Mouse (Mus musculus) CH12.LX (cell line): ENCODE results near the gene Ifna2. TPM values are rescaled to one million over a fixed set of nuclear protein-coding genes. Genes with fewer than 3 reads are reported as not detected.

Experiments
- DNase-seq: peaks from one replicate; pipeline ENCODE4 v3.0.0-alpha.2; 2013; ENCODE audit errors: extremely low read depth
- H3K27ac ChIP-seq: 2 replicates; pipeline ENCODE4 v1.5.1; 2012; ENCODE audit warnings: low read depth, mild to moderate bottlenecking, control low read depth, moderate library complexity; ENCODE audit not compliant: insufficient read depth
- H3K27me3 ChIP-seq: replicated peaks from 2 replicates; pipeline ENCODE3; 2012; ENCODE audit warnings: inconsistent platforms
- H3K36me3 ChIP-seq, 2 experiments: replicated peaks in 1 of 2; 2 replicates each; pipeline versions ENCODE3 to v1.6.1; 2012; ENCODE audit warnings: inconsistent platforms in 1 of 2, low read length in 1 of 2, mild to moderate bottlenecking in 1 of 2, mixed read lengths in 1 of 2, moderate library complexity in 1 of 2; ENCODE audit not compliant: control insufficient read depth in 1 of 2, insufficient read depth in 1 of 2
- H3K4me1 ChIP-seq, 2 experiments: 2 replicates each; pipeline ENCODE4 v1.6.1; 2012; ENCODE audit warnings: inconsistent platforms in 1 of 2, moderate library complexity in 1 of 2; ENCODE audit not compliant: insufficient read depth in 2 of 2, control insufficient read depth in 1 of 2
- H3K4me2 ChIP-seq: 2 replicates; pipeline ENCODE4 v1.6.1; 2012; ENCODE audit warnings: low read depth, mild to moderate bottlenecking, control low read depth; ENCODE audit not compliant: poor library complexity, insufficient read depth, severe bottlenecking
- H3K4me3 ChIP-seq, 3 experiments: fragments of 150-350 bp in 1 of 3; sonication (generic) in 1 of 3; replicated peaks in 1 of 3; 2 replicates each; pipeline versions ENCODE3 to v1.5.1; 2011 to 2012; ENCODE audit warnings: low read depth in 2 of 3, low read length in 2 of 3, mild to moderate bottlenecking in 2 of 3, moderate library complexity in 2 of 3, control low read depth in 1 of 3, improper control_type of control experiment in 1 of 3, inconsistent platforms in 1 of 3, mixed read lengths in 1 of 3; ENCODE audit not compliant: poor library complexity in 1 of 3
- H3K79me2 ChIP-seq: replicated peaks from 2 replicates; pipeline ENCODE4 v1.6.1; 2012; ENCODE audit warnings: mild to moderate bottlenecking, moderate library complexity; ENCODE audit not compliant: control insufficient read depth, poor library complexity, insufficient read depth, severe bottlenecking; ENCODE audit errors: extremely low read depth
- H3K9ac ChIP-seq: 2 replicates; pipeline ENCODE4 v1.6.1; 2012; ENCODE audit warnings: low read depth, mild to moderate bottlenecking, control low read depth, moderate library complexity; ENCODE audit not compliant: insufficient read depth
- H3K9me3 ChIP-seq: replicated peaks from 2 replicates; pipeline ENCODE3; 2012; ENCODE audit warnings: low read length, inconsistent platforms, mixed read lengths
- BHLHE40 ChIP-seq: IDR thresholded peaks from 2 replicates; pipeline ENCODE4 v1.6.1; 2011; ENCODE audit warnings: mild to moderate bottlenecking, low read depth, low read length, improper control_type of control experiment
- CHD1 ChIP-seq: IDR thresholded peaks from 2 replicates; pipeline ENCODE4 v1.6.1; 2012; ENCODE audit warnings: low read depth, low read length, improper control_type of control experiment, inconsistent platforms
- CHD2 ChIP-seq: IDR thresholded peaks from 2 replicates; pipeline ENCODE4 v1.6.1; 2011; ENCODE audit warnings: low read length, improper control_type of control experiment
- CTCF ChIP-seq, 2 experiments: IDR thresholded peaks in 1 of 2; conservative IDR thresholded peaks in 1 of 2; 2 replicates each; pipeline ENCODE4 v1.5.1; 2011 to 2012; ENCODE audit warnings: low read depth in 2 of 2, low read length in 2 of 2, improper control_type of control experiment in 1 of 2, inconsistent platforms in 1 of 2, mild to moderate bottlenecking in 1 of 2, moderate library complexity in 1 of 2
- E2F4 ChIP-seq: IDR thresholded peaks from 2 replicates; pipeline ENCODE4 v1.6.1; 2011; ENCODE audit warnings: low read depth, low read length, improper control_type of control experiment; ENCODE audit not compliant: insufficient replicate concordance
- ETS1 ChIP-seq: conservative IDR thresholded peaks from 2 replicates; pipeline ENCODE4 v1.6.1; 2012; ENCODE audit warnings: low read depth, mild to moderate bottlenecking, inconsistent platforms, low read length, improper control_type of control experiment, moderate library complexity
- GABPA ChIP-seq: IDR thresholded peaks from 2 replicates; pipeline ENCODE4 v1.6.1; 2012; ENCODE audit warnings: low read depth, low read length, improper control_type of control experiment, inconsistent platforms; ENCODE audit not compliant: insufficient replicate concordance
- HCFC1 ChIP-seq: IDR thresholded peaks from 2 replicates; pipeline ENCODE4 v1.6.1; 2012; ENCODE audit warnings: low read depth, mild to moderate bottlenecking, inconsistent platforms, low read length, improper control_type of control experiment
- IRF4 ChIP-seq: IDR thresholded peaks from 2 replicates; pipeline ENCODE4 v1.6.1; 2014; ENCODE audit warnings: low read depth, mild to moderate bottlenecking, inconsistent platforms, low read length, improper control_type of control experiment
- JUN ChIP-seq: IDR thresholded peaks from 2 replicates; pipeline ENCODE4 v1.6.1; 2011; ENCODE audit warnings: low read depth, mild to moderate bottlenecking, low read length, improper control_type of control experiment, moderate library complexity; ENCODE audit not compliant: insufficient read depth
- NELFE ChIP-seq: IDR thresholded peaks from 2 replicates; pipeline ENCODE4 v1.6.1; 2011; ENCODE audit warnings: low read depth, low read length, improper control_type of control experiment
- PAX5 ChIP-seq: IDR thresholded peaks from 2 replicates; pipeline ENCODE4 v1.6.1; 2012; ENCODE audit warnings: low read length, inconsistent platforms, mixed read lengths
- RAD21 ChIP-seq: IDR thresholded peaks from 2 replicates; pipeline ENCODE4 v1.6.1; 2011; ENCODE audit warnings: low read depth, mild to moderate bottlenecking, low read length, improper control_type of control experiment, moderate library complexity
- RCOR1 ChIP-seq: conservative IDR thresholded peaks from 2 replicates; pipeline ENCODE4 v1.6.1; 2012; ENCODE audit warnings: low read depth, mild to moderate bottlenecking, inconsistent platforms, low read length, improper control_type of control experiment
- SIN3A ChIP-seq: IDR thresholded peaks from 2 replicates; pipeline ENCODE4 v1.6.1; 2012; ENCODE audit warnings: low read length, improper control_type of control experiment, inconsistent platforms
- USF2 ChIP-seq: conservative IDR thresholded peaks from 2 replicates; pipeline ENCODE4 v1.6.1; 2011; ENCODE audit warnings: low read depth, low read length, improper control_type of control experiment
- dilution Hi-C: fragments of 300-500 bp; cut with MboI; formaldehyde crosslinking; loops from 2 replicates; pipeline ENCODE4 v1.14.3; 2020; ENCODE audit warnings: low sequenced_read_pairs; ENCODE audit not compliant: extremely low pct_unique_long_range_greater_than_20kb, extremely low pct_ligation_motif_present
- in situ Hi-C: fragments of 300-500 bp; cut with MboI; formaldehyde crosslinking; loops from 3 replicates; pipeline ENCODE4 v1.14.3; 2019; ENCODE audit warnings: low sequenced_read_pairs, low pct_ligation_motif_present, low pct_unique_long_range_greater_than_20kb, mixed read lengths
- polyA plus RNA-seq: library from polyadenylated mRNA; unstranded; fragments of >175 nt; gene quantifications from 2 replicates; pipeline ENCODE4 v1.2.1, GENCODE M21; 2012; ENCODE audit warnings: low read depth; ENCODE audit not compliant: insufficient read length
- total RNA-seq, 2 experiments: library from RNA; depleted of rRNA; stranded (reverse); fragments of 300-350 nt in 1 of 2; fragments of >200 nt in 1 of 2; gene quantifications; 2 replicates each; pipeline ENCODE4 v1.2.3; 2012 to 2014

The Ifna2 gene
- total and polyA plus RNA-seq, 3 experiments, result not detected

- TF ChIP-seq IRF4, result peak; percentile 7; the same call in 1 of the 2 replicates
- TF ChIP-seq JUN, result no peak
- TF ChIP-seq CHD2, result peak; percentile 72
- TF ChIP-seq CHD1, result no peak
- TF ChIP-seq PAX5, result no peak
- TF ChIP-seq USF2, result no peak
- TF ChIP-seq RCOR1, result no peak
- no peak for TF ChIP-seq E2F4
- no peak for TF ChIP-seq CTCF (conservative IDR thresholded peaks at IDR 0.05 in 1 of 2, IDR thresholded peaks at IDR 0.05 in 1 of 2; ENCODE audit: low read depth in 2 of 2, low read length in 2 of 2)
- TF ChIP-seq GABPA, result no peak
- no peak for TF ChIP-seq RAD21
- peak; percentile 76 for TF ChIP-seq NELFE
- peak; percentile 33; the same call in 1 of the 2 replicates for TF ChIP-seq ETS1
- TF ChIP-seq, all 38 proteins: peak for 17
Measured at GRCm38 (mm10) chr4:88721791-88722721, 38.3 kb upstream of the Ifna2 start, which contains the start of the genes Gm26566 and Klhl9 (continued).

- TF ChIP-seq HCFC1 (no peak), SIN3A (peak; percentile 55; the same call in 1 of the 2 replicates)
- TF ChIP-seq, all 38 proteins: peak for 1
- peak overlapping the region; percentile 95 for H3K4me2 ChIP-seq
- peaks cover 2% of the 10 kb centered on the region for H3K9me3 ChIP-seq
- H3K4me1 ChIP-seq, result peaks cover 3 to 28% of the 10 kb centered on the region in 2 experiments
- no peaks in the 10 kb centered on the region for H3K27me3 ChIP-seq
- peaks cover 46% of the 10 kb centered on the region for H3K79me2 ChIP-seq
- no peak for DNase-seq
- no peak overlapping the region for H3K27ac ChIP-seq
- dilution Hi-C loops, result no loop called here
- in situ Hi-C loops, result no loop called here
- H3K9ac ChIP-seq, result peak overlapping the region; percentile 19; the same call in 1 of the 2 replicates
- peak overlapping the region; percentile 38 to 91 (median 88) for H3K4me3 ChIP-seq
- H3K36me3 ChIP-seq, result peaks cover 16 to 45% of the 10 kb centered on the region in 2 experiments
Measured at GRCm38 (mm10) chr4:88718715-88719114, 35.0 kb upstream of the Ifna2 start.

GRCm38 (mm10) chr4:88715059-88715458, 31.3 kb upstream of the Ifna2 start:
- Histone ChIP-seq H3K9ac (no peak overlapping the region), H3K36me3 (peaks cover 17 to 45% of the 10 kb centered on the region in 2 experiments), H3K27me3 (no peaks in the 10 kb centered on the region), H3K4me1 (peaks cover 3 to 17% of the 10 kb centered on the region in 2 experiments), H3K4me3 (no peak overlapping the region), H3K79me2 (peaks cover 27% of the 10 kb centered on the region), H3K9me3 (peaks cover 14% of the 10 kb centered on the region), H3K4me2 (no peak overlapping the region), H3K27ac (no peak overlapping the region)
- TF ChIP-seq BHLHE40 (no peak), ETS1 (no peak)
- dilution Hi-C loops (no loop called here), in situ Hi-C loops (no loop called here)
- DNase-seq, result no peak
